Mouse (Mus musculus) neural tube, embryonic 15.5 days (tissue): Measurements from ENCODE around the gene Arrdc4. TPM values are rescaled to one million over a fixed set of nuclear protein-coding genes. Genes with fewer than 3 reads are reported as not detected.

Experiments
- ATAC-seq: fragments of 200-750 bp; cut with Nextera tagmentation; 2 replicates; pipeline ENCODE4 v1.8.0; 2017; ENCODE audit warnings: mild to moderate bottlenecking, moderate TSS enrichment, moderate library complexity; ENCODE audit not compliant: low FRiP score
- H3K27ac ChIP-seq: fragments of 300-500 bp; sonication (generic); replicated peaks from 2 replicates; pipeline ENCODE4 v1.5.1; 2015; ENCODE audit warnings: mild to moderate bottlenecking, inconsistent platforms
- H3K27me3 ChIP-seq: fragments of 300-500 bp; sonication (generic); replicated peaks from 2 replicates; pipeline ENCODE4 v1.6.1; 2015; ENCODE audit warnings: inconsistent platforms
- H3K36me3 ChIP-seq: fragments of 300-500 bp; sonication (generic); 2 replicates; pipeline ENCODE4 v1.6.1; 2015; ENCODE audit warnings: inconsistent platforms
- H3K4me1 ChIP-seq: fragments of 300-500 bp; sonication (generic); 2 replicates; pipeline ENCODE4 v1.6.1; 2015; ENCODE audit warnings: inconsistent platforms
- H3K4me2 ChIP-seq: fragments of 300-500 bp; sonication (generic); 2 replicates; pipeline ENCODE4 v1.6.1; 2015; ENCODE audit warnings: inconsistent platforms, mild to moderate bottlenecking, moderate library complexity
- H3K4me3 ChIP-seq: fragments of 300-500 bp; sonication (generic); replicated peaks from 2 replicates; pipeline ENCODE4 v1.5.1; 2015; ENCODE audit warnings: mild to moderate bottlenecking, inconsistent platforms
- H3K9ac ChIP-seq: fragments of 300-500 bp; sonication (generic); replicated peaks from 2 replicates; pipeline ENCODE4 v1.6.1; 2015; ENCODE audit warnings: mild to moderate bottlenecking, inconsistent platforms
- H3K9me3 ChIP-seq: fragments of 300-500 bp; sonication (generic); replicated peaks from 2 replicates; pipeline ENCODE4 v1.6.1; 2016; ENCODE audit warnings: inconsistent platforms
- WGBS: fragments of 180-500 bp; shearing (Covaris S2); methylation state at CpG from one replicate; pipeline ENCODE4 v1.1.7; 2015; ENCODE audit warnings: mixed read lengths; 5-methylcytosine and 5-hydroxymethylcytosine counted together
- polyA plus RNA-seq: library from polyadenylated mRNA; unstranded; fragments of >200 nt; fragmentation: Nextera tagmentation; extraction: Ambion mirVana; gene quantifications from 2 replicates; pipeline ENCODE4 v1.2.1, GENCODE M21; 2015

Gene Arrdc4
- polyA plus RNA-seq, 1 experiment from 2014 or later = 28.1 TPM

- ATAC-seq = no peak
Observed at GRCm38 (mm10) chr7:68744206-68744605, 4.8 kb downstream of the Arrdc4 start.

GRCm38 (mm10) chr7:68740763-68741162 lies 8.3 kb downstream of the Arrdc4 start:
- H3K27ac ChIP-seq = no peak overlapping the region
- no peak overlapping the region for H3K4me3 ChIP-seq
- no peaks in the 10 kb centered on the region for H3K9me3 ChIP-seq
- no peak overlapping the region for H3K4me2 ChIP-seq
- peaks cover 71% of the 10 kb centered on the region for H3K36me3 ChIP-seq
- no peak for ATAC-seq
- peaks cover 4% of the 10 kb centered on the region for H3K4me1 ChIP-seq
- H3K27me3 ChIP-seq = no peaks in the 10 kb centered on the region
- WGBS = 92% methylated on average over 6 of the region's 6 CpGs
- H3K9ac ChIP-seq = no peak overlapping the region

More at GRCm38 (mm10) chr7:68744206-68744605, 4.8 kb downstream of the Arrdc4 start:
- H3K9me3 ChIP-seq = no peaks in the 10 kb centered on the region
- H3K9ac ChIP-seq = no peak overlapping the region
- H3K4me3 ChIP-seq = no peak overlapping the region
- no peak overlapping the region for H3K27ac ChIP-seq
- peaks cover 30% of the 10 kb centered on the region for H3K4me1 ChIP-seq
- WGBS = 69% methylated on average over 2 of the region's 2 CpGs
- H3K27me3 ChIP-seq = no peaks in the 10 kb centered on the region
- no peak overlapping the region for H3K4me2 ChIP-seq
- H3K36me3 ChIP-seq = peaks cover 51% of the 10 kb centered on the region

GRCm38 (mm10) chr7:68738676-68739399 lies 10.2 kb downstream of the Arrdc4 start:
- H3K27me3 ChIP-seq = no peaks in the 10 kb centered on the region

GRCm38 (mm10) chr7:68726380-68726779 lies 22.7 kb downstream of the Arrdc4 start:
- H3K9me3 ChIP-seq = no peaks in the 10 kb centered on the region
- H3K4me2 ChIP-seq = no peak overlapping the region
- H3K4me1 ChIP-seq = no peaks in the 10 kb centered on the region
- H3K9ac ChIP-seq = no peak overlapping the region
- no peak for ATAC-seq
- H3K36me3 ChIP-seq = no peaks in the 10 kb centered on the region
- WGBS = 93% methylated on average over 5 of the region's 5 CpGs
- H3K27me3 ChIP-seq = no peaks in the 10 kb centered on the region
- no peak overlapping the region for H3K27ac ChIP-seq
- no peak overlapping the region for H3K4me3 ChIP-seq

More at GRCm38 (mm10) chr7:68738676-68739399, 10.2 kb downstream of the Arrdc4 start:
- Histone ChIP-seq H3K4me3 (no peak overlapping the region), H3K4me1 (no peaks in the 10 kb centered on the region), H3K36me3 (peaks cover 63% of the 10 kb centered on the region), H3K9me3 (no peaks in the 10 kb centered on the region), H3K27ac (no peak overlapping the region), H3K9ac (no peak overlapping the region), H3K4me2 (no peak overlapping the region)
- WGBS = 94% methylated on average over 11 of the region's 11 CpGs
- ATAC-seq = no peak

- WGBS = 90% methylated on average over 7 of the region's 7 CpGs
- Histone ChIP-seq H3K4me1 (no peaks in the 10 kb centered on the region), H3K4me3 (no peak overlapping the region), H3K9ac (no peak overlapping the region), H3K27me3 (no peaks in the 10 kb centered on the region), H3K4me2 (no peak overlapping the region), H3K9me3 (no peaks in the 10 kb centered on the region), H3K27ac (no peak overlapping the region), H3K36me3 (no peaks in the 10 kb centered on the region)
- no peak for ATAC-seq
Observed at GRCm38 (mm10) chr7:68724711-68725110, 24.3 kb downstream of the Arrdc4 start.

- no peak overlapping the region for H3K4me2 ChIP-seq
- no peaks in the 10 kb centered on the region for H3K27me3 ChIP-seq
- H3K4me3 ChIP-seq = no peak overlapping the region
- H3K9ac ChIP-seq = no peak overlapping the region
- H3K9me3 ChIP-seq = no peaks in the 10 kb centered on the region
- no peak overlapping the region for H3K27ac ChIP-seq
- WGBS = 95% methylated on average over 4 of the region's 4 CpGs
- no peaks in the 10 kb centered on the region for H3K36me3 ChIP-seq
- no peak for ATAC-seq
- H3K4me1 ChIP-seq = peaks cover 12% of the 10 kb centered on the region; the same call in 1 of the 2 replicates
Observed at GRCm38 (mm10) chr7:68721520-68721919, 27.5 kb downstream of the Arrdc4 start.

- Histone ChIP-seq H3K27ac (no peak overlapping the region), H3K27me3 (no peaks in the 10 kb centered on the region), H3K4me1 (peaks cover 12% of the 10 kb centered on the region; the same call in 1 of the 2 replicates), H3K36me3 (no peaks in the 10 kb centered on the region), H3K9me3 (no peaks in the 10 kb centered on the region), H3K9ac (no peak overlapping the region), H3K4me3 (no peak overlapping the region), H3K4me2 (no peak overlapping the region)
- no peak for ATAC-seq
Observed at GRCm38 (mm10) chr7:68717988-68718387, 31.1 kb downstream of the Arrdc4 start.

- Histone ChIP-seq H3K27ac (no peak overlapping the region), H3K4me1 (peaks cover 12% of the 10 kb centered on the region; the same call in 1 of the 2 replicates), H3K4me2 (peak overlapping the region; percentile 29), H3K9ac (no peak overlapping the region), H3K9me3 (no peaks in the 10 kb centered on the region), H3K36me3 (no peaks in the 10 kb centered on the region), H3K4me3 (no peak overlapping the region), H3K27me3 (no peaks in the 10 kb centered on the region)
- no peak for ATAC-seq
- 38% methylated on average over 10 of the region's 10 CpGs for WGBS
Observed at GRCm38 (mm10) chr7:68717498-68717897, 31.5 kb downstream of the Arrdc4 start.

GRCm38 (mm10) chr7:68716926-68717325 lies 32.1 kb downstream of the Arrdc4 start:
- WGBS = 63% methylated on average over 8 of the region's 8 CpGs
- peak overlapping the region; percentile 29; the same call in 1 of the 2 replicates for H3K4me2 ChIP-seq
- H3K4me1 ChIP-seq = peaks cover 12% of the 10 kb centered on the region; the same call in 1 of the 2 replicates
- H3K27me3 ChIP-seq = no peaks in the 10 kb centered on the region
- no peak overlapping the region for H3K27ac ChIP-seq
- H3K36me3 ChIP-seq = no peaks in the 10 kb centered on the region
- ATAC-seq = no peak
- no peak overlapping the region for H3K4me3 ChIP-seq
- H3K9ac ChIP-seq = no peak overlapping the region
- no peaks in the 10 kb centered on the region for H3K9me3 ChIP-seq

- Histone ChIP-seq H3K4me3 (no peak overlapping the region), H3K27ac (no peak overlapping the region), H3K4me2 (no peak overlapping the region), H3K9ac (no peak overlapping the region), H3K9me3 (no peaks in the 10 kb centered on the region), H3K4me1 (peaks cover 9% of the 10 kb centered on the region; the same call in 1 of the 2 replicates), H3K27me3 (no peaks in the 10 kb centered on the region), H3K36me3 (no peaks in the 10 kb centered on the region)
- 81% methylated on average over 1 of the region's 1 CpGs for WGBS
- ATAC-seq = no peak
Observed at GRCm38 (mm10) chr7:68712928-68713327, 36.1 kb downstream of the Arrdc4 start.

GRCm38 (mm10) chr7:68712425-68712824 lies 36.6 kb downstream of the Arrdc4 start:
- Histone ChIP-seq H3K9me3 (no peaks in the 10 kb centered on the region), H3K4me1 (peaks cover 4% of the 10 kb centered on the region; the same call in 1 of the 2 replicates), H3K27me3 (no peaks in the 10 kb centered on the region), H3K9ac (no peak overlapping the region), H3K4me2 (no peak overlapping the region), H3K4me3 (no peak overlapping the region), H3K27ac (no peak overlapping the region), H3K36me3 (no peaks in the 10 kb centered on the region)
- ATAC-seq = no peak
- WGBS = 66% methylated on average over 3 of the region's 3 CpGs

GRCm38 (mm10) chr7:68709319-68709573 lies 39.8 kb downstream of the Arrdc4 start:
- H3K27me3 ChIP-seq = no peaks in the 10 kb centered on the region
- no peak overlapping the region for H3K27ac ChIP-seq
- no peaks in the 10 kb centered on the region for H3K4me1 ChIP-seq
- 92% methylated on average over 1 of the region's 1 CpGs for WGBS
- H3K36me3 ChIP-seq = no peaks in the 10 kb centered on the region
- H3K9ac ChIP-seq = no peak overlapping the region
- H3K4me3 ChIP-seq = no peak overlapping the region
- H3K4me2 ChIP-seq = no peak overlapping the region
- no peak for ATAC-seq
- no peaks in the 10 kb centered on the region for H3K9me3 ChIP-seq
